Comparison of ENCODE assay signal across 16 mouse cellular contexts in genomic region chr9:16092051-16092967, GRCm38 (mm10).
DNase-seq lines count a peak whose midpoint lies in the region; ATAC-seq lines count a peak whose summit lies in the region.
"Had no signal": no experiment of that assay in that cellular context is flagged by ENCODE, and none has a peak within 500 bp of the region (broad histone marks: within the 10 kb centered on the region; RNA-seq: fewer than 3 reads in every experiment).

No protein-coding gene starts in this region.

- ATAC-seq in frontal cortex, adult (ENCODE audit: low TSS enrichment): peak; percentile 31; the same call in 1 of the 2 replicates
- ATAC-seq in forebrain, embryonic 16.5 days: peak; percentile 24
- peak; percentile 73 for ATAC-seq in kidney, embryonic 15.5 days (replicated peaks; ENCODE audit: low FRiP score)
- ATAC-seq in midbrain, embryonic 16.5 days: peak; percentile 33

- peak overlapping the region; percentile 35; the same call in 1 of the 2 replicates for H3K9ac ChIP-seq in forebrain, embryonic 16.5 days (replicated peaks; ENCODE audit: low read depth, low read length)
- no peak overlapping the region for H3K9ac ChIP-seq in kidney, embryonic 15.5 days
- H3K9ac ChIP-seq in midbrain, embryonic 16.5 days (ENCODE audit: low read depth, low read length): no peak overlapping the region
- H3K9ac ChIP-seq: embryonic facial prominence, embryonic 12.5 days; stomach, embryonic 15.5 days had no signal

- H3K27ac ChIP-seq in forebrain, embryonic 16.5 days (ENCODE audit: low read length): peak overlapping the region; percentile 72
- peak overlapping the region; percentile 60; the same call in 1 of the 2 replicates for H3K27ac ChIP-seq in kidney, embryonic 15.5 days
- H3K27ac ChIP-seq in midbrain, embryonic 16.5 days (ENCODE audit: low read length): peak overlapping the region; percentile 18
- H3K27ac ChIP-seq: embryonic facial prominence, embryonic 12.5 days; heart, embryonic 10.5 days; stomach, embryonic 15.5 days had no signal

- no peaks in the 10 kb centered on the region for H3K27me3 ChIP-seq in forebrain, embryonic 16.5 days (replicated peaks; ENCODE audit: control insufficient read depth, insufficient read depth, low read length)
- H3K27me3 ChIP-seq in kidney, embryonic 15.5 days: no peaks in the 10 kb centered on the region
- H3K27me3 ChIP-seq in midbrain, embryonic 16.5 days (ENCODE audit: control insufficient read depth, insufficient read depth, low read depth, low read length): no peaks in the 10 kb centered on the region
- H3K27me3 ChIP-seq: embryonic facial prominence, embryonic 12.5 days; stomach, embryonic 15.5 days had no signal

- DNase-seq in frontal cortex, adult 2 months (ENCODE audit: extremely low spot score in 1 of 2, low spot score in 1 of 2): no peak
- no peak for DNase-seq in heart, postnatal 36 days
- DNase-seq in urinary bladder, adult 18-20 months (ENCODE audit: low spot score in 2 of 2): no peak
- no peak for DNase-seq in spleen, postnatal 14 days (ENCODE audit: low spot score in 2 of 2)
- DNase-seq: B cell, adult 2 months; layer of hippocampus, postnatal 36 days; lung, postnatal 14 days; right cerebral cortex, postnatal 14 days had no signal

- H3K4me1 ChIP-seq in forebrain, embryonic 16.5 days (replicated peaks; ENCODE audit: control insufficient read depth, insufficient read depth, low read length): peaks cover 16% of the 10 kb centered on the region
- H3K4me1 ChIP-seq in kidney, embryonic 15.5 days: peaks cover 17% of the 10 kb centered on the region
- H3K4me1 ChIP-seq in midbrain, embryonic 16.5 days (ENCODE audit: control insufficient read depth, insufficient read depth, low read length): peaks cover 15% of the 10 kb centered on the region
- H3K4me1 ChIP-seq: heart, embryonic 10.5 days; stomach, embryonic 15.5 days had no signal

- no peaks in the 10 kb centered on the region for H3K36me3 ChIP-seq in forebrain, embryonic 16.5 days (ENCODE audit: control insufficient read depth, insufficient read depth)
- H3K36me3 ChIP-seq in kidney, embryonic 15.5 days: no peaks in the 10 kb centered on the region
- no peaks in the 10 kb centered on the region for H3K36me3 ChIP-seq in midbrain, embryonic 16.5 days (ENCODE audit: control insufficient read depth, insufficient read depth, low read length)
- H3K36me3 ChIP-seq: embryonic facial prominence, embryonic 12.5 days; heart, embryonic 10.5 days; stomach, embryonic 15.5 days had no signal

- no peak overlapping the region for H3K4me2 ChIP-seq in forebrain, embryonic 16.5 days (ENCODE audit: low read length)
- H3K4me2 ChIP-seq in kidney, embryonic 15.5 days: no peak overlapping the region
- H3K4me2 ChIP-seq in midbrain, embryonic 16.5 days (ENCODE audit: low read length): no peak overlapping the region
- H3K4me2 ChIP-seq: embryonic facial prominence, embryonic 12.5 days; liver, embryonic 11.5 days; stomach, embryonic 15.5 days had no signal

- H3K9me3 ChIP-seq in forebrain, embryonic 16.5 days (ENCODE audit: control insufficient read depth, low read length): no peaks in the 10 kb centered on the region
- no peaks in the 10 kb centered on the region for H3K9me3 ChIP-seq in kidney, embryonic 15.5 days (replicated peaks)
- no peaks in the 10 kb centered on the region for H3K9me3 ChIP-seq in midbrain, embryonic 16.5 days (replicated peaks; ENCODE audit: control insufficient read depth, low read length, poor library complexity, severe bottlenecking)
- H3K9me3 ChIP-seq: embryonic facial prominence, embryonic 12.5 days; heart, embryonic 10.5 days; stomach, embryonic 15.5 days had no signal

- intact Hi-C loops in heart, postnatal 36 days (cut with DNase I): no loop called here

- 15% methylated on average over 5 of the region's 5 CpGs for WGBS in forebrain, embryonic 16.5 days
- 29% methylated on average over 5 of the region's 5 CpGs for WGBS in kidney, embryonic 15.5 days
- 28% methylated on average over 5 of the region's 5 CpGs for WGBS in midbrain, embryonic 16.5 days

- H3K4me3 ChIP-seq in forebrain, embryonic 16.5 days (replicated peaks; ENCODE audit: low read length): no peak overlapping the region
- H3K4me3 ChIP-seq in kidney, embryonic 15.5 days (replicated peaks): no peak overlapping the region
- no peak overlapping the region for H3K4me3 ChIP-seq in midbrain, embryonic 16.5 days (ENCODE audit: low read depth, low read length)
- H3K4me3 ChIP-seq: embryonic facial prominence, embryonic 12.5 days; heart, embryonic 10.5 days; stomach, embryonic 15.5 days had no signal

Comparison
In these comparisons a context has a peak if more than half of its experiments do, and no peak if none do; other contexts are left out.
1. H3K27ac ChIP-seq: peak in every context shown above with its lines; median percentile 72 in forebrain, embryonic 16.5 days; 60 in kidney, embryonic 15.5 days; 18 in midbrain, embryonic 16.5 days.